Mouse (Mus musculus) neutrophil, adult 5-6 weeks (primary cell): ENCODE results near the gene Fars2. TPM values are rescaled to one million over a fixed set of nuclear protein-coding genes. Genes with fewer than 3 reads are reported as not detected.

Experiments used
- ATAC-seq: fragments of 151-379, 151-347 bp; 2 replicates; pipeline ENCODE4 v1.8.0; 2017; ENCODE audit warnings: mild to moderate bottlenecking, moderate TSS enrichment; ENCODE audit not compliant: insufficient number of reproducible peaks, poor library complexity, low FRiP score, severe bottlenecking; ENCODE audit errors: extremely low read depth
- total RNA-seq: library from RNA; stranded (forward); fragments of 200-1000 nt; gene quantifications from 2 replicates; pipeline ENCODE4 v1.2.3, GENCODE M21; 2017

Gene Fars2
- total RNA-seq, 1 experiment from 2014 or later = 26.5 TPM

DNA sequence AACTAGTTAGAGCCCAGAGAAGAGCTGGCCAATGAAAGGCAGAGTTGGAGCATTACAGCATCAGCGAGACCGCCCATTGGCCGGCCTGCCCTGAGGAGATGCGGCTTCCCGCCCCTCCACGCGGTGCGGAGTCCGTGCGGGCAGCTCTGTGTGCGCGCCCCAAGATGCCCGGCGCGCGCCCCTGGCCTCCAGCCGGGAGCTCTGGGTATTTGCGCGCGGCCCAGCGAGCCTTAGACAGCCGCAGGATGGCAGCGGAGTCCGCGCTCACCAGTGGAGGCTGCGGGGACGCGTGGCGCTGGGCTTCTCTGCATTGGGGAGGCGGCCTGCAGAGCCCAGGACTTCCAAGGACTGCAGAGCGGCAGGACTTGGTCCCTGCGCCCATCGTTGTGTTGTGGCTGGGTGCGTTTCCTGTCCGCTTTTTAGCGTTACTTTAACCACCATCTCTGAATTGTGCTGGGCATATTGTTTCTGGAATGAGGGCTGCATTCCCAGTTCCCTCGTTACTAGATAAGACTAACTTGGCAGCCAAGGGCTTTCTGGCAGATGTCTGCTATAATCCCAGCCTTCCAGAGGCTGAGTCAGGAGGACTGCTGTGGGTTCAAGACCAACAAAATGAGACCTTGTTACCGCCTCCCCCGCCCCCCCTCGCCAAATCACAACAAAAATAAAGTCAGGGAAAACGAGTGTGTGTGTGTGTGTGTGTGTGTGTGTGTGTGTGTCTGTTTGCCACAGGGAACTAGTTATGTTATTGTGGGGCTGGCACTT lies 461.5 kb downstream of the Fars2 start:
- ATAC-seq = no peak

DNA sequence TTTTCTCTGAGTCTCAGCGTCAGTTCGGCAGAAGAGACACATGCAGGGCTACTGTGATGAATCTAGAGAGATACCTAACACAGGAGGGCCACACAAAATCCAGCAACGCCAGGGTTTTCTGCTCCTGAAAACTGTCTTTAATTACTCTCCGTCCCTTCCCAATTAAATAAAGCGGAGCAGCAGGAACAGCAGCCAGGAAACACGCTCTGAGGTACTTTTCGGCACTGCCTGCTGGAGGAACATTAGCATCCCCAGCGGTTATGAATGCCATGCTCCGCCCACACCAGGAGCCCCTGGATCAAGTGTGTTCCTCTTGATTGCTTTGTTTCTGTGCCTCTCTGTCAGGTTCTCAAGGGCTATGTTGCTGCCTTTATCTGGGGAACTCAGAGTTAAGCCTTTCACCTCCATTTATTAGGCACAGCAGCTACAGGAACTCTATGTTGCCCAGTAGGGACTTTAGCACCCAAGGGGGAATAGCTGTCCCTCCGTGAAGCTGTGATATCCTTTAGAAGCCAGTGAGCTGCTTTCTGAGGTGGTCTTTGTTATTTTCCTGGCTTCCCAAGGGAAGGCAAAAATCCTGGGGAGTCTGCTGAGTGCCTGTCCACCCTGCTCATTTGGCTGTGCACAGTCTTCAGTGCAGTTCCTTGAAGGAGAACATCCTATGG lies 465.3 kb downstream of the Fars2 start:
- ATAC-seq = no peak

DNA sequence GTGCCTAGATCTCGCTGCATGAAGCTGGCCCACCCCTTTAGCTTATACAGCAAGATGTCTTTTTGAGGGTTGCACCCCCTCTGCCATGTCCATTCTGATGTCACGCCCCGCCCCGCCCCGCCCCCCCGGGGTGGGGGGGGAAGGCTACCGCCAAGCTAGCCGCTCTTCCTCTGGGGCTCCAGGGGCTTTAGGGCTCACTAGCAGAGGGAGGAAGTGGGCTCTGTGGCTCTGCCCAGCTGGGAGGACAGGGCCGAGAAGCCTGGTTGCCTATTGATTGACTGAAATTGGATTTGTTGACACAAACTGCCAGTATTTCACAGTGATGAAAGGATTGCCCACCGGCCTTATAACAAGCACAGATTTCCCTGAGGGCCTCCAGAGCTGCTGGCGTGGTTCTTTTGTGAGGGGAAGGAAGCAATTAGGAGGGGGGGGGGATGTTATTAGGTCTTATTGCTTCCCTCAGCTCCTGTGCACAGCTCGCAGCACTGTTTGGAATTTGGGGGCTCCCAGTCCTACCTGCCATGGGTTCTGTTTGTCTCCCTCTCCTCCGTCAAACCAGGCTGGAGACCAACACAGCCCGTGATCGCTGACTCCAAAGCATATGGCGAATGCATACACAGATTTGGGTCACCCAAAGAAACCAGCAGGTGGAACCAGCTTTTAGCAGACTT lies 466.4 kb downstream of the Fars2 start:
- no peak for ATAC-seq

DNA sequence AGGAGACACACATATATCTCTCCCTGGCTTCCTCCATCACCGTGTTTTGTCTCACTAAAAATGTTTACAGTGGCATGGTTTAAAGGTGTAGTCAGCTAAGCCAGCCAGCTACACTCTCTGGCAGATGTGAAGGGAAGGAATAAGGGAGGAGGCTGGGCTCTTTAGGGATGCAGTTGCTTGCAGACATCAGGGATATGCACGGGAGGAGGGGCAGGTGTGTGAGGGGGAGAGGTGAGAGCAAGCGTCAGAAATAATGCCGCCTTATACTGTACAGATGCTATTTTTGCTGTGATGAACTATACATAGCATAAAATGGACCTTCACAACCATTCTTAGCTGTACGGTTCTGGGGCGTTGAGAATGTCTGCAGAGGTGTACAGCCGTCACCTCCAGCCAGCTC lies 467.0 kb downstream of the Fars2 start:
- ATAC-seq = no peak

DNA sequence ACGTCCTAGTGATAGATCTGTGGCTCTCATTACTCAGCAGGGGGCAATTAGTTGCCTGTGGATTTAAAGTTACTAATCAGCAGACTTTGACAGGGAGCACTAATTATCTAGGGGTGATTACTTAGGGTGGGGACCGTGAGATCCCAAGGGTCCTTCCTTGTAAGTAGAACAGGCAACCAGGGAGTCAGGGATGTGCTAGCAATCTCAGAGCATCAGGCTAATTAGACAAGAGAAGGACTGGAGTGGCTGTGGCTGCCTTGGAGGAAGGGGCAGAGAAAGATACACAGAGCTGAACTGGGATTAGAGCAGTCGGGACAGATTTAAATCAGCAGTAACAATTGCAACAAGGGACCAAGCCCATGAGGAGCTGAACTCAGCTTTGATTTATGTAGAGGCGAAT lies 471.9 kb downstream of the Fars2 start:
- ATAC-seq = no peak

DNA sequence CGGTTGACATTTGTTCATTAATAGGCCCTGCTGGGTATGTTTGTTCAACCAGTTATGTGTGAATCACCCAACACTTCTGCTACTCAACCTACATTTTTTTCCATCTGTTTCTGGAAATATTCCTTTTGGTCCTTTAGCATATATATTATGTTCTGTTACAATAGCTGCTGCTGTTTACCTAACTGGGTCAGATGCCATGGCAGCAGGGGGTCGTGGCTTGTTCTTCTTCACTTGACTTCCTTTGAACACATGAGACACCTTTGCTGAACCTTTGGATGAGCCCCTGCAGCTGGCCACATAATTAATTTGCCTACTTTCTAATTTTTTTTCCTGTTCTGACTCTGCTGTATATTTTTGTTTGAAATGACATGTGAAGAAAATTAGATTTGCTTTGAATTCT lies 475.1 kb downstream of the Fars2 start:
- ATAC-seq = no peak

DNA sequence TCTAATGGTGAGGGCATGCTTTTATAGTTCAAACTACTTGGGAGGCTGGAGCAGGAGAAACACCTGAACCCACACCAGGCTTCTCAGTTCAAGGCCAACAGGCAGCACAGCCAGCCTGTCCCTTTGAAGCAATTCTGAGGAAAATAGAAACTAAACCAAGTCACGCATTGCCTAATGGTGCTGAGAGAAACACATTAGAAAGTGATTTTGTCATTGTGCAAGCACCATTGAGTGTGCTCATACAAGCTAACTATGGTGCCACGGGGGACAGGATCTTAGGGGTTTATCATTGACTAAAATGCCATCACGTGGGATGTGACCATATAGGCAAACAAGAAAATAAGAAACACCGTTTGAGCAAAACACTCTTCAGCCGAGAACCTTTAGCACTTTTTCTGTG lies 489.5 kb downstream of the Fars2 start:
- ATAC-seq = no peak

DNA sequence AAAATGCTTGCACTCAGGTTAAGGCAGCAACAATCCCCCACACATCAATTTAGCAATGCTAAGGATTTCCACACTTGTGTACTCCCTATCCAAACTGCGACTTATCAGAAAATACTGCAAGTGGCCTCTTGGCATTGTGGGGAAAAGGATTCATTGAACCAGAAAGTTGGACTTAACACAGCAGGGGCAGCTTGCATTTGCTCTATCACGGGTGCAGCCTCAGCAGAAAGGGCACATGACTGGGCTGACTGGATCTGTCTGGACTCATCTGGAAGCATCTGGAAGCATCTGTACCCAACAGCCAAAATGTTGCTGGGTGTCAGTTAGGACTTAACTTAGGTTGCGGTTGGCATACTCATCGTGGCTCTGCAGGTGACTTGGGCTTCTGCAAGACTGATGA lies 490.7 kb downstream of the Fars2 start:
- no peak for ATAC-seq

DNA sequence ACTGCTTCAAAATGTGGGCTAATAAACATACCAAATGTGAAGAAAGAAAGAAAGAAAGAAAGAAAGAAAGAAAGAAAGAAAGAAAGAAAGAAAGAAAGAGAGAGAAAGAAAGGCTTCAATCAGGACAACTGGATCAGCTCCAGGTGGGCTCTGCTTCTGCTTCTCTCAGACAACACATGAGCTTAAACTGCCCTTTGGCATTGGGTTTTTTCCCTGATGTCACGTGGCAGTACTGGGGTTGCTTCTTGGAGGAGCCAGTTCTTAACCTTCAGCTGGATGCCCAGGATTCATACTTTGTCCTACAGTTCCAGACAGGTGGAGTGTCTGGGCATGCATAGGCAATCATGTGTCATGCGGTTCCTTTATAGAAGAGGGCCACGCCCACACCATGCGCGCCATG lies 493.2 kb downstream of the Fars2 start:
- no peak for ATAC-seq

DNA sequence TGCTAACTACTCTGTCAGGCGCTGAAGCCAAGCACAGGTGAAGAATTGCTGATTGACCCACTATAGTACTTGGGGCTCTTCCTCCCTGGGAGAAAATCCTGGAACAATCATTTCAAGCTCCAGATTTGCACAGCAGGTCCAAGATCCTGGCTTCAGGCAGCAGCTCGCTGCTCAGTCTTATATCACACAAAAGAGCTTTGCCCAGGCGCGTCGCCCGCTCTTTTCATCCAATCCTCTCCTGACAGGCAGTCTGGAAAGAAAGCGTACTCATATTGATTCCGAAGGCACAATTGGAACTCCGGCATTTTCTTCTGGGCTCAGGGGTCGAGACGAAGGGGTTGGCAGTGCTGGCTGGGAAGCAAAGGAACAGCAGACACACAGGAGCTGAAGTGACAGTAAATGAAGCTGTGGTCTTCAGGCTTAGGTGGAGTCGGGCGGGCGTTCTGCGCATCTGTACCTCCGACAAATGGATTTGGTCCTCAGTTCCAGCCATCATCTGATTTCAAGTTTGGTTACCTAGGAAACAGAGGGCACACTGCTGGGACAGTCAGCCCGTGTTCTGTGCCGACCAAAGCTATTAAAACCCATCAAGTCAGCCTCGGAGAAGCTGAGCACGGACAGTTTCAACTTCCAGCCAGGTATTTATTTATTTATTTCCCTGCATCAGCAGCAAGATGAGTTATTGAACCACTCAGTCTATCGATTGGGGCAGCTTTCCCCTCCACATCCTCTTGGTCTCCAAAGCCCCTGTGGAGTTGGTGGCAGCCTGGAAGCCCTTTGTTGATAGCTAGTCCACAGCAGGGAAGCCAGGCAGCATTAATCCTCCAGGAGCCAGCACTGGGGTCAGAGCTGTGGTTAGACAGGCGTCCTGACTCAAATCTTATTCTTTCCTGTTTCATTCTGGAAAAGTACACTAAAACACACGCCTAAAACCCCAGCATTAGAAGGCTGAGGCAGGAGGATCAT lies 495.9 kb downstream of the Fars2 start:
- no peak for ATAC-seq

DNA sequence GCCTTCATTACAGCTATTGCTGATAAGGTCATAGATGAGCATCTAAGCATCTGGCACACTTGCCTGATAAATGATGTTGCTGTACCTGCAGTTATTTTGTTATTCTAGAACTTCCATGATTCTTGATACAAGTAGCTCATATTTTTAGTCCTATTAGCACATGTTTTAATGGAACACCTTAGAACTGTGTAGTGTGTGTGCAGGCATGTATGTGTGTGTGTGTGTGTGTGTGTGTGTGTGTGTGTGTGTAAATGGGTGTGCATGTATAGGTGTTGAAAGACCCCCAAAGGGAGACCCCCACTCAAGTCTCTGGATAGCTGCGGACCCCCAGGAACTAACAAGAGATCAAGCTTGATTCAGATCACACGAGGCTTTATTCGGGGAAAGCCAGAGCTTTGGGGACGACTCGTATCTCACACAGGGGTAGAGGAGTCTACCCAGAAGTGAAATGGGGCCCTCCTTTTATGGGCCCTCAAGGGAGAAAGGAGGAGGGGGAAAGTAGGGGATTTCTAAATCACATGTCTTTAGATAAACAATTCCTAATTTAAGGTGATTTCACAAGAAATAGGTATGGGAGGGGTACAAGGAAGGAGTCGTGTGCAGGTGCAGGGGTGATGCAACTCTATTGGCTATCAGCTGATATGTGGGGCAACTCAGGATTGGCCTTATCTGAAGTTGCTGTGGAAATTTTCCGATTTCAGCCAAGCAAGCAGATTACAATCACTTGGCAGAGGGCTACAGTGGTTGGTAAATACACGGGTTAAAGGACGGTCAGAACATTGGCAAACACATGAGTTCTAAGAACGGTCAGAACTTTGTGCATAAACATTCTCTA lies 503.5 kb downstream of the Fars2 start:
- no peak for ATAC-seq

DNA sequence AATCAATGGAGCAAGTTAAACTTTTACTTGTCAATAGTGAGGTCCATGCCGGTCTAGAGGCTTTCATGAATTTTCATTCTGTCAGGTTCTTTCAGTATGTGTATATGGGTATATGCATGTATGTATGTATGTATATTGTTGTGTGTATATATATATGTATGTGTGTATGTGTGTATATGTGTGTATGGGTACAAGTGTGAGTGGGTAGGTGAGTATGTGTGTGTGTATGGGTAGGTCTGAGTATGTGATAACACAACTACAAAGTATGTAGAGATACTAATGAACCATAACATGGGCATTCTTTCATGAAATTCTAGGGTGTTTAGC lies 504.1 kb downstream of the Fars2 start:
- no peak for ATAC-seq

DNA sequence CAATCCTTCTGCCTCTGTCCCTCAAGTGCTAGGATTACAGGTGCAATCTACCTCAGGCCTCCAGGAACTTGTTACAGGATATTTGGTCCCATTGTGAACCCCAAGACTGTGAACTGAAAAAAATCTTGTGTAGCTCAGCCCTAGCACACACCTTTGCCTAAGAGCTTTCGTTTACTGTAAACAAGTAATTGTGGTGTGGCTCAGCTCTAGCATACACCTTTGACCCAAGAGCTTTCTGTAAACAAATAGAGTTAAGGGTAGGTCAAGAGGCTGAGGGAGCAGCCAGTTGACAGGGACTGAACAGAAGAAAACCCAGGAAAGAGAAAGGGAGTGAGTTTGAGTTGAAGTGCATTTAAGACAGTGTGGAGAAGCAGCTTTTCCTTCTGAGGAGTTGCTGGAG lies 506.3 kb downstream of the Fars2 start:
- ATAC-seq = no peak

DNA sequence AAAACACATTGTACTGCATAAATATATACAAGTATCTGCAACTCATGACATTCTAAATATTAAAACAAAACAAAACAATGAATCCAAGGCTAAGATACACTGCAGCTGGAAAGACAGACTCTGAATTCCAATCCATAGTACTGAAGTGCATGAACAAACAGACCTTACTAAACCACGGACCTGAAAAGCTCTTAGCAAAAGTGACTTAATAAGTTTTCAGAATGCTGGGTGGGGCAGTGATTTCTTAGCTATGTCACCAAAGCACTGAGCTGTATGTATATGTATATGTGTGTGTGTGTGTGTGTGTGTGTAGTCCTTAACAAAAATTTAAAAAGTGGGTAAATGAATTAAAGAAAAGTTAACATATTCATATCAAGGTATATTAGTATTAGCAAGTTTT lies 511.9 kb downstream of the Fars2 start:
- no peak for ATAC-seq

DNA sequence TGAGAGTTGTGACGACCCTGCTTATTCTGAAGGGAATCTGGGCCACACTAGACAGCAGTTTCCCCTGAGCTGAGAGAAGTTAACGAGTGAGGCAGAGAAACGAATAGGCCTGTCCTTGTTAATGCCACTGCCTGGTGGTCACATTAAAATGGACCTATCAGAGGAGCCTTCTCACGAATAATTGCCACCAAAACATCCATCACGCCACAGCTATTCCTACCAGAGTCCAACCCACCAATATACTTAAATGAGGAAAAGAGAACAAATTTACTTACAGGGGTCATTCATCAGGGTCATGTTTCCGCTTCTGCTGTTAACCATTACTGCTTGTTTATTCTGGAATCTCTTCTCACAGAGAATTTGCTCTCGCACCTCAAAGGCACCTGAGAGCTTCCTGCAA lies 531.0 kb downstream of the Fars2 start:
- ATAC-seq = no peak

DNA sequence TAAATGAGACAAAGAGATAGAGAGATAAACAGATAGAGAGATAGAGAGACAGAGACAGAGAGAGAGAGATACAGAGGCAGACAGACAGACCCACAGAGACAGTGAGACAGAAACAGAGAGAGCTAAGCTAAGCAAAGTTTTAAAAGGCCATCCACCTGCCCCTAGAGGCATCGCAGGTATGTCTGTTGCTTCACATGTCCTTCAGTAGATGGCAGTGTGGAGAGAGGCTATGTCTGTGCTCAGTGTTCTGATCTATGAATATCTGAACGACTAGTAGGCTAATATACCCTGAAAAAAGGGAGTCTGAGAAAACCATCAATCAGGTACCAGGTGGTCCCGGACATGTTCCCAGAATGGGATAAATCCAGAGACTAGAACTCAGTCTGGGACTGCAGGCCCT lies 537.0 kb downstream of the Fars2 start:
- ATAC-seq = no peak

DNA sequence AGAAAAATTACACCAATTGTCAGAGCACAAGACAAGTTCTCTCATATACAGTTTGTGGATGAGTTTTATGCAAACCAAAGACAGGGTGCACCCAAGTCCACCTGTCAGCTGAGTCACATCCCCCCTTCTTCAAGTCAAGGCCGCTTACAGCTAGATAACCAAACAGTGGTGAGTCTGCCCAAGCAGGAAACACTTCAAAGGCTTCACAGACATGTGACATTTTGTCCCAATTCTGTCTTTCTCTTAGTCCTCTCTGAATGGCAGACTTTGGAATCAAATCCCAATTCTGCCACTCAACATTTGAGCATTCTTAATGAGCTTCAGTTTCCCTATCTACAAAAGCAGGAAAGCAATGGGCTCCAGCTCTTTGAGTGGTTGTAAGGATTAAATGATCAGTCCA lies 562.1 kb downstream of the Fars2 start:
- no peak for ATAC-seq

DNA sequence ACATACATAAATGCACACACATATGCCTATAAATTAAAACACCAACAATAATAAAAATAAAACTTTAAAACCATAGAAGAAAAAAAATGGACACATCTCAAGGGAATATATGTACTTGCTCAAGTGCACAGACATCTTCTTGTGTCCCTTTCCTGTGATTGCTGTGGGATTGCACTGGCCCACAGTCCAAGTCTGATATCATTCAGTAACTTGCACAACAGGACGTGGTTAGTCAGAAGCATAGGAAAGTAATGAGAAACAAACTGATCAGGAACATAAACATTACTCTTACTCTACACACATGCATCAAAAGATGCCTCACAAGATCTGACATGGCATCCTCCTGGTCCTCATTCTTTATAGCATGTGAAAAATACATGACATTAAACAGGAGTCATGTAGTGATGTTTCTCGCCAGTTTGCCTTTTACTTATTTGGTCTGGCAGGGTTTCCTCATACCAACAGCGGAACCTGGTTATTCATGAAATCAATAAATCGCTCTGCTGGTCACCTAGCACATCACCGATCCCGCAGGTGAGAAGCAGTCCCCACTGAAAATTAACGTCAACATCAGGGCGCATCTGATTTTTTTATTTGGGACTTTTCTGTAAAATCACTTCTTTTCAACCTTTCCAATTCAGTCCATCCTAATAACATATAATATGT lies 563.6 kb downstream of the Fars2 start:
- ATAC-seq = no peak
